Mouse (Mus musculus) spleen, postnatal 36 days (tissue): ENCODE results near the gene BC030867.

Experiments
- DNase-seq, 2 experiments: peaks; one replicate each; pipeline ENCODE4 v3.0.0; 2022; ENCODE audit warnings: low spot score in 2 of 2, mixed read lengths in 1 of 2

The BC030867 gene

DNA sequence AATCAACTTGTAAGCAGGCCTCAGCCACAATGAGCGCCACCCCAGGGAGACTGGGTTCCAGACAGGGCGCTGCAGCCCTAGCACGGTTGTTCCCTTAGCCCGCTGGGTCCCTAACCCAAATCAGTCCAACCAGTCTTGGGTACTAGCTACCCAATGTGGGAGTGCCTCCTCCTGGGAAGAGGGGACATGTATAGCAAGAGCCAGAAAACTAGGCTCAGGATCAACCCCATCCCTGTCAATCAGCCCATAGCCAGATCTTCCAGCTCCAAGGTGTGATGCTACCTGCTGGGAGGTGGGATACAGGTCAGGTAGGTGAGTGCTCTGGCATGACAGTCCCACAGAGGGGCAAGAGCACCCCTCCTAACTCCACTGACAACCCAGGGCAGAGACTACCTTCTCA is 41.5 kb downstream of the BC030867 start:
- no peak for DNase-seq

DNA sequence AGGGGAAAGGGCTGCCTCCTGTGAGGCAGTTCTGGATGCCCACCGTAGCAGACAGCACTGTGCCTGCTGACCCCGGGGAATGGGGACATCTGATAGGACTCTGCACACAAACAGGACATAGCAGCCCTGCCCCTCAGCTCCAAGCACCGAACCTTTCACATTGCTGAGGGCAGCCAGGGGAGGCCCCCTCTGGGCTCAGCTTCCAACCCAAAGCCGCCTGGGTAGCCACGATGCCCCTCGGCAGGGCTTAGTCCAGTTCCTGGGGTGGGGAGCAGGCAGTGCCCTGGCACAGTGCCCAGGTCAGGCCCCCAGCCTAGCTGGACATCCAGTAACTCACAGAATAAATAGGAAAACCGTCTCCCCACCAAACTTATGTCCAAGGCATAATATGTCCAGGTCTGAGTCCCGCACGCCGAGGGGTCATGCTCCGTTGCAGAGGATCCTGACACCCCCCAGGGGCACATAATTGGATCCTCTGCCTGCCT is 42.4 kb downstream of the BC030867 start:
- DNase-seq, result no peak

DNA sequence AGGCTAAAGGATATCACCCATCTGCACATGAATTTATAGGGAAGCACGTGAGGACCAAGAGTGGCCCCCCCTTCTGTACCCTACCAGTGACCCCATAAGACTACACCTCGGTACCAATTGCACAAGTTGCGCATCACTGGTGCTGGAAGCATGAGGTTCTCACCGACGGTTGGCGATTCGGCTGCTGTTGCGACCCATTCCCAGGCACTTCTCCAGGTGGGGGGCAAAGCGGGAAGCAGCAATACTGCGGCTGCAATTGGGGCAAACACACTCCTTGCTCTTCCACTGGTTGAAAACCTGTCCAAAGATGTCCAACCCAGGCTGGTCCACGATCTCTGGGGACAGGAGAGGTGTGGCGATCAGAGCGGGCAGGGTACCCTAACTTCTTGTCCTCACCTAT is 45.3 kb downstream of the BC030867 start:
- DNase-seq, result no peak

DNA sequence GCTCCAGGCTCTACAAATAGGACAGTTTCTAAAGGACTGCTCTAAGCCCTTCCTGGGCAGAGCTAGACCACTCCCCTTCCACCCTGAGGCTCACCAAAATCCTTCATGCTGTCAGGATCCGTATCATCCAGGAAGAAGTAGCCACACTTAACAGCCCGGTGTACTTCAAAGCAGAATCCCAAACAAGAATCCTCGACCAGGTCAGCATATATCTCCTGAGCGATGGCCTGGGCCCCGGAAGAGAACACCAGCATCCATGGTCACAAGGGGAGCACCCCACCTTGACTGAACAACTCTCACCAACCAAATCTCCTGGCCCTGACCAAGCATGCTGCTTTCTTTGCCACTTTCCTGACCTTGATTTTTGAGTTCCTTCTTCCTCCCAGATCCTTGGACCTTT is 45.7 kb downstream of the BC030867 start:
- DNase-seq, result no peak

DNA sequence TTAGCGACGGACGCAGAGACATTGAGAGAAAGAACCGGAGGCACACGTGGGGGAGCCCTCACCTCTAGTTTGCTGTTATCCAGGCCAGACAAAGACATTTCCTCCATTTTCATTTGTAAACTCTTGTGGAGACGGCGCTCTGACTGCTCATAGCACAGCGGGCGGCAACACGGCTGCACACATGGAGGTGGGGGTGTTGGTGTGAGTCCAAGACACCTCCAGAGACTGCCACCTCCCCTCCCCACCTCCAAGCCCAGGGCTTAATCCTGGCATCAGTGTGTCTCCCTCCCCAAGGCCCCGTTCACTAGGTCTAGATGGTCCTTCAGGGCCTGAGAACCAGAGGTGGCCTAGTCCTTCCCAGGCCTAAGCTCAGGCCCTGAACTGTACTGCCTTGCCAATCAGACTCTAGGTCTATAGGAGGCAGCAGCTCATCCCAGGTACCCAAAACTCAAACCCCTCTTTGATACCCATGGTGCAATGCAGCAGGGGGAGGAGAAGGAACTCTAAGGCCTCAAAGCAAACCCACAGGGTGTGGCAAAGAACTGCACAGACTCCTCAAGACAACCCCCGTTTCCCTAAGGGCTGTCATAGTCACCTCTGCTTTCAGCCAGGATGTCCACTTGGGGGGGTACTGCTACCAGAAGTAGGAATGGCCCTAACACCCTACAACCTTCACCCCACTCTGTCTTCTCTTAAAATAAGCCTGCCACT is 46.4 kb downstream of the BC030867 start:
- DNase-seq, result peak; percentile 77 to 83

DNA sequence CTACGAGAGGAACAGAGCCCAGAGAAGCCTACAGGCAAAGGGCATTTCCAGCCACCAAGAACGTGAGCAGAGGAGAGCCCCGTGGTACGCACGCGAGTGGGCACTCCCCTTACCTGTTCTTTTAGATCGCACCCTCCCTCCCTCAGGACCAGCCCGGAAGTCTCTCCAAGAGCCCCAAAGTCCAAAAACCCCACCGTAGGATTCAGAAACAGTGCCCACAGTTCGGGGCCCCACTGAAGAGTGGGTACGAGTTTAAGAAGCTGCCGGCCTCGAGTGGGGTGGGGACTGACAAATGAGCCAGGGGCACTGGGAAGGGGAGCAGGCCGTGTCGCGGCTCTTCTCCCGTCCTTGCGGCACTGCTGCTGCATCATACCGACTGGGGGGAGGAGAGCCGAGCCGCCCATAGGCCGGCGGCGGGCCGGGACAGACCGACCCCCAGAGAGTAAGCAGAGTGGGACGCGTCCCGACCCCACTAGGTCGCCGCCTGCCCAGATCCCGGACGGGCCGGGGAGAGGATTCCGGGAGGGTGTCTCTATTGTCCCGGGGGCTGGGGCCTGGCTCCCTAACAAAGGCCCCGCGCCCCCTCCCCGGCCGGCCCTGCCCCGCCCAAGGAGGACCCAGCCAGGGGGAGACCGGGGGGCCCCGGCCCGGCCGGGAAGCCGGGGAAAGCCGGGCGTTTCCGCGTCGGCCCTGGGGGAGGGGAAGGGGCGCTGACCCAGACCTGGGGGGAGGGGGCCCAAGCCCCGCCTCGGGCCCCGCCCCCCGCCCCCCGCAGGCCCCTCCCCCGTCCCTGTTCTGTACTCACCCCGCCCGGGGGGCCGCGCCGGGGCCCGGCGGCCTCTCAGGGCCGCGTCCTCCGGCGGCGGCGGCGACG is 47.2 kb downstream of the BC030867 start:
- peak; percentile 42 to 53 for DNase-seq

DNA sequence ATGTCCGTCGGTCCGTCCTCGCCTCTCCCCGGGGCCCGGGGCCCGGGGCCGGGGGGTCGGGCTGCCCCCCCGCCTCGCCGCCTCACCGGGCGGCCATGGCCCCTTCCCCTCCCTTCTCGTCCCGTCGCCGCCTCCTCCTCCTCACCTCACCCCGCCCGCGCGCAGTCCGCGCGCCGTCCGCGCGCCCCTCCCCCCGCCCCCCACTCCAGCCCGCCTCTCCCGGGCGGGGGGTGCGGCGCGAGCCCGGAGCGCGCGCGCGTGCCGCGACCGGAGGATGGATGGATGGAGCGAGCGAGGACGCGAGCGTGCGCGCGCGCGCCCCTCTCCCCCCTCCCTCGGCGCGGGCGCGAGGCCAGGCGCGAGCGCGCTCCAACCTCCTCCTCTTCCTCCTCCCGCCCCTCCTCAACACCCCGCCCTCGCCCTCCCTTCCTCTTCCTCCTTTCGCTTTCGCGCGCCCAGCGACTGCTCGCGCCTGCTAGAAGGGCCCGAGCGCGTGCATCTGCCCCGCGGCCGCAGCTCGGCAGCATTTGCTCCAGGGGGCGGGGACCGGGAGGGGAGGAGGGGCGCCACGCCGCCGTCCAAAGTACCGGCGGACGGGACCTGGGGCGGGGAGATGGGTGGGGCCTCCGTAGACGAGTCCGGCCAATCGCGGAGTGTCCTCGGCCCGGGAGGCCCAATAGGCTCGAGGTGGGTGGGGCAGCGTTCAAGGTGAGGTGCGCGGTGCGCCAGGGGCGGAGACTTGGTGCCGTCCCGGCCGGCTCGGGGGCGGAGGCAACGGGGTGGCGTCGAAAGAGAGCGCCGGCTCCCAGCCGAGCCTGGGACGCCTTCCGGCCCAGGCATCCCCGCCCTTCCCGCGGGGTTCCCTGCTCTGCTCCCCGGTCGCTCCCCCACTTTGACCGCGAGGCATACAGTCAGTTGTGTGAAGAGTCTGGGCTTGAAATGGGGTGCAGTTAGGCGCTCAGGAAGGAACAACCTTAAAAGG is 48.1 kb downstream of the BC030867 start, which contains the start of gene Atxn7l3:
Atxn7l3 (minus strand) TSS at position 141 of the 982 bp plus-strand sequence.
- DNase-seq, result peak; percentile 99 to 100

DNA sequence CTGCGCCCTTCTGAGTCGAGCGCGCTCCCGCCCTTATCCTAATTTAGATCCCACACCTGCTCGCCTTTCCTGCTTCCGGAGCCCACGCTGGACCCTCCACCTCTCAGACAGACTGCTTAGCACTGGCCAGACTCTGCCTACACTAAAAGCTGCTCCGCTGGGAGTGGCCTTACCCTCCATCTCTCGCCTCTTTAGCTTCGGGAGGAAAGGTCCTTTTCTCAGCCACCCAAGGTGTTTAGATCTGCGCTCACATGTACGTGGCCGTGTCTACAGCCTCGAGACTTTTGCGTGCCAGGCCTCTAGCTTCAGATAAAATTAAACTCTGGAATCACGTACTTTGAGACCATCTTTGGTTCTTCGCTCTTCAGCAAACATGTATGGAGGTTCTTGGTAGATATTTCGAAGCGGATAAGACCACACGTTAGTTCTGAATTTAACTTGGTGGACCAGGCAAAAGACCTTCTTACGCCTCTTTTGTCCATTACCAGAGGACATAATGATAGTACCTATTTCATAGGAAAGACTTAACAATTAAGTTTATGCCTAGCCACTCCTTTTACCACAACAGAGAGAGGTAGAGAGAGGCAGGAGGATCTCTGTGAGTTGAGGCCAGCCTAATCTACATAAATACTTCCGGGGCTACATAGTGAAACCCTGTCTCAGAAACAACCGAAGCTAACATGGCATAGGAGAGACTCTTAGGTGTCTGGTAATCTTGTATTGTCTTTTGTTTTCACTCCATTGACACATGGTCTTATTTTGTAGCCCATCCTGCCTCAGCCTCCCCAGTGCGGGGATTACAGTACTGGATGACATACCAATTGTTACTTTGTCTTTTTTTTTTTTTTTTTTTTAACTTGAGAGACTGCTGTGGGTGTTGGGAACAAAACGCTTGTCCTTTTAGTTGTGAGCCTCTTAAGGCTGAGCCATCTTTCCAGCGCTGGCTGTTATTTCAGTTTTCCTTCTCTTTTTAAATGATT is 49.2 kb downstream of the BC030867 start:
- no peak for DNase-seq

DNA sequence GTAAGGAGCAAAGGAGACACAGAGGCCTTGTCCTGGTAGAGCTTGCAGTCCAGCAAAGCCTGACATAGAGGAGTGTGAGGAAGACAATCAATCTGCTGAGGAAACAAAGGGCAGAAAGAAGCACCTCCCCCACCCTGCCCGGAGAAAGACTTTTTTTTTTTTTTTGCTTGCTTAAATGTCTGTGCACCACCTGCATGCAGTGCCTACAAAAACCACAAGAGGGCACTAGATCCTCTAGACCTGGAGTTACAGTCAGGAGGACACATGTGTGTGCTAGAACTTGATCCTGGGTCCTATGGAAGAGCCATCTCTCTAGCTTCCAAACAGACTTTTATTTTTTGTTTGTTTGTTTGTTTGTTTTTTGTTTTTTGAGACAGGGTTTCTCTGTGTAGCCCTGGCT is 51.2 kb downstream of the BC030867 start:
- DNase-seq, result peak; percentile 49 to 68

DNA sequence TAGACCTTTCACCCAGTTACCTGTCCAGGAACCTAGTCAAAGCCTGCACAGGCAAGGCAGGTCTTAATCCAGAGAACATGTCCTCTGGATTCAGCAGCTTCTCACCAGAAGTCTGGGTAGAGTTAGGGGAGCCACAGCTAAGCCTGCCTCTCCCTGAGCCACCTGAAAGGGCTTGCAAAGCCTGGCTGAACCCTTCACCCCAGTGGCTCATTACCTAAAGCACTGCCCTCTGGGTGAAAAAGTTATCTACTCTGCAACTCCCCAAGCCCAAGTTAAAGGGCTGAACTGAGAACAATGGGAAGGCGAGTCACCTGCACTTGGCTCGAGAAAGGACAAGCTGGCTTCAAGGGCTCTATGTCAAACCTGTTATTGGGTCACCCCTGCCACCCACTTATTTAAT is 55.5 kb downstream of the BC030867 start:
- DNase-seq, result no peak

DNA sequence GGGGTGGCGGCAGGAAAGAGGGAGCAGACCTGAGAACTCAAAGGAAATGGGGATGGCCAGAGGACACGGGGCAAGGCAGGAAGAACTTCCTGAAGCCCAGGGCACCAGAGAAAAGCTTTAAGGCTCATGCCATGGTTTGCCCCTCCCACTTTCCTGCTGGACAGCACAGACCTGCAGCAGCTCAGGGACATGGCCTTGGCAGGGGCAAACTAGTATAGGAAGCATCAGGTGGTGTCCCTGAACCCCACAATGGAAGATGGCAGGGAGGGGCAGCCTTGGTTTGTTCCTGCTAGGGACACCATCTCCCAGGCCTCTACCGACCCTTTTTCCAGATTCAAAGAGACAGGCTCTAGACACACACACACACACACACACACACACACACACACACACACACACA is 56.7 kb downstream of the BC030867 start:
- no peak for DNase-seq

DNA sequence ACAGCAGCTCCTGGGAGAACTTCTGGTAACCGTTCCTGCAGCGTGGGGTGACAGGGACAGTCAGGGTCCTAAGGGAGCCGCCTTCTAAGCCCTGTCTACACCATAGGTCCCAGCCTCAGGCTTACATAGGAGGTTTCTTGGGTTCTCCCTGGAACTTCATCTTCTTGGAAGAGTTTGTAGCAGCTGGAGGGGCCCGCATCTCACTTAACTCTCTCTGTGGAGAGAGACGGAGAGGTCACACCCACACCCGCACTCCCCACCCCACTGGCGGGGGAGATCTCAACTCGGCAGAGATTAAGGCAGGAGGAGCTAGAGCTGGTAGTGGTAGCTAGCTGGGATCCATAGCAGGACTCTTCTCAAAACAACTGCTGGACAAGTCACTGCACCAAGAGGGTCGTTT is 59.4 kb downstream of the BC030867 start:
- no peak for DNase-seq

DNA sequence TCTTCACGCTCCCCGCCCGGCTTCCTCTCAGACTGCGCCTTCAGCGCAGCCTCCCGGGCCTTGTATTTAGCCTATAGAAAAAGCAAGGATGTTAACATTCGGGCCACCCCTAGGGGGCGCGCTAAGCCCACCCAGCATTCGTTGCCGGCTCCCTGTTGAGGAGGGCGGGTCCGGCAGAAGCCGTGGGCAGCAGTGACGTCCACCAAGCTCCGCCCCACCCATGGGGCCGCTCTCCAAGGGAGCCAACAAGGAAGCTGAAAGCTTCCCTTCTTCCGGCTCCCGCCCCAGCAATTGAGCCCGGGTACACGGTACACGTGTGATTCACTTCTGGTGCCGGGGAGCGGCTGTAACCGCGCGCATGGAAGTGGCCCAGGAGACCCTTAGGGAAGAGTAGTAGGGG is 60.3 kb downstream of the BC030867 start:
- DNase-seq, result peak; percentile 95 to 96

DNA sequence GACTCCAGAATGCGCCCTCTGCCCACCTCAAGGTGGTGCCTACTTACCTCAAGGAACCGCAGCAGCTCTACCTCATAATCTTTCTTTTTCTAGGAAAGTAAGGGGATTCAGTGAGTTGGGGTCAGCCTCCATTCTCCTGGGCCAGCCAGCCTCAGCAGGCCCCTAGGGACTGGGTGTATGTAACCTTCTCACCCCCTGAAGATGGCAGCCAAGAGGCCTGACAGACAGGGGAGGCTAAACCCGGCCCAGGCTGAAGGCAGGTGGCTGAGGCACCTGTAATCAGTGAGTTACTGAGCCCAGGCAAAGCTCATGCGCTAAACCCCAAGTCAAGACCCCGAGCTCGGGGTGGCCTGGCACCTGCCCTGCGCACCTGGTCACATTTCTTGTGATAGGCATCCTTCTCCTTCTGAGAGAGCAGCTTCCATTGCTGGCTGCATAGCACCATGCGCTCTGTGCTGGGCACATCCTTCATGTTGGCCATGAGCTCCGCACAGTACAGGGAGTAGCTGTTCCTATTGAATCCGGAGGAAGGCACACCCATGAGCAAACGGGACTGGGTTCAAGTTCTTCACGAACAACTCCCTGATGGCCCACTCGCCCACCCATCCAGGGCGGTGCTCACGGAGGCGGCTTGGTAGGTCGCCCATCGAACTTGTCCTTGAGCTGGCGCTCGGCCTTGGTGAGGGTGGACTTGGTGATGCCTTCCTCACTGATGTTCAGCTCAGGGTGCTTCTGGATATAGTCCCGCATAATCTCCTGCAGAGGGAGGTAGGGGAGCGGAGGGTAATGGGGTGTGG is 61.3 kb downstream of the BC030867 start:
- DNase-seq, result no peak

DNA sequence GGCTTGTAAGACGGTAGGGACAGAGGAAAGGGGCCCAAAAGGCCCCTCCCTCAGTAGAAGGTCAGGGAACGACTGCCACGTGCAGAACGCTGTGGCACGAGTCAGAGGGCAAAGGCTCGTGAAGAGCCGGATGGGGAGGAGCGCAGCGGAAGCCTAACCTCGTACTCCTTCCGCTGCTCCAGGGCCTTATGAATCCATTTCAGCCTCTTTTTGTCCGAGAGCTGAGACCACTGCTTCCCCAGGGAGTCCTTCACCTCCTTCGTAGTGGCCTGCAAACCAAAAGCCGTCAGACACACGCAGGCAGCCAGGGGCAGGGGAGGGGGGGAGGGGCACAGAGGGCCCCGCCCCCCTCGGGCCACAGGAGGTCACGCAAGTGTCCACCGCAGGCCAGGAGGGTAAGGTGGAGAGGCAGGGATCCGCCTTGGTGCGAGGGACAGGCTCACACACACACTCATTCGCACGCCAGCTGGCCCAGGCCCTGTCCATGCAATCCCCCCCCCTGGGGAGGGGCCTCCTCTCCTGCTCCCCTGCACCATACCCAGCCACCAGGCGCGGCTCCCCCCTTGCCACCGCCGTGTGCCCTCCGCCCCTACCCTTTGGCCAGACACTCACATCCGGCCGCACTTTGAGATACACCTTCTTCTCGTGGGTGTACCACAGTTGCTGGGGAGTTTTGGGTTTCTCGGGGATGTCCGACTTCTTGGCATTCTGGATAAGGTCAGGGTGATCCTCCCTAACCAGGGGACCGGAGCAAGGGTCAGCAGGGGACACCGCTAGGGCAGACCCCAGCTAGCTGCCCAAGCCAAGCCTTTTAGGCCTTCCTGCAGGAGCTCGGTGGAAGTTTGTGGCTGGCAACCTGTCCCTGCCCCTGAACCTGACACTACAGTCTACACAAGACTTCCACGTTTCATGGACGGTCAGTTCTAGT is 62.4 kb downstream of the BC030867 start:
- no peak for DNase-seq

DNA sequence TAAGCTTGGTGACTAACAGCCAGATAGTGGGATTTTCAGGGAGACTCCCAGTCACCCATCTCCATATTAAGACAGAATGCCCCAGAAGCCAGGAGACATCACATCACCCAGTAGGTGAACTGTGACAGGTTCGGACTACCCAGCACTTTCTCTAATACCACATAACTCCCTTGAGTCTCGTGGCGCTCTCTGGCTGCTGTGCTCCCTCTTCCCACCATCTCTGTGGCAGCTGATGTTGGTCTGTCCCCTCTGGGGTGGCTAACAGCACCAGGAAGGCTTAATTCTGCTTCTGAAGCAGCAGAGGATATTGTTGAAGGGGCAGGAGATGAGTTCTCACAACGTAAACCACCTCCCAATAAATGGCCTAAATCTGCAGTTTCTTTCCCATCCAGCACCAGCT is 63.3 kb downstream of the BC030867 start:
- no peak for DNase-seq

DNA sequence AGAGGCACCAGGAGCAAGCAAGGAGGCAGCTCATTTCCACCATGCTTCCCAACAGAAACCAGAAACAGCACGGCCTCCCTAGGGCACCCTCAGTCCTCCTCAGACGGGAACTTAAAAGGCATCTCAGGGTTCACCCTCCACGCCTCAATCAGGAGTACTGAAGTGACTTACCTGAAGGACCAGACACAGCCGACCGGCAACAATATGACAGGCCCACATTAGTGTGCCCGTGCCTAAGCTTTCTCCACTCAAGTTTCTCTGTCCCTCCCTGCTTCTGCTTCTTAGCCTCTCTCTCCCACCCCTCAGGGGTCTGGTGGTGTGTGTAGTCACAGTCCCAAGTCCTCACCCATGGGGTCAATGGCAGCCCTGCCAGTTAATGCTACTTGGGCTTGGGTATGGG is 63.9 kb downstream of the BC030867 start:
- no peak for DNase-seq

DNA sequence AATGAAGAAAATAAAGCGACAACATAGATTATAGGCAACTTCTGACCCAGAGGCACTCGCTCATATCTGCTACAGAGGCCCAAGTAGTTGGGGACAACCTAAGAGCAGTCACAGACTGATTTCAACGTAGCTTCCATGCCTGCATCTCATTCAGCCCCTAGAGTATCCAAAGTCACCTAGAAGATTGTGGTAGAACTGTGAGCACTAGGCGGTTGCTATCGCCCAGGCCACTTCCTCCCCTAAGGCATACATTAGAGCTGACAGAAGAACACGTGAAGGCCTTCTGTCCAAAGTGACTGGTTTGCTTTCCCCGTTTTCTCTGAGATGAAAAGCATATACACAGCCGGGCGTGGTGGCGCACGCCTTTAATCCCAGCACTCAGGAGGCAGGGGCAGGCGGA is 65.6 kb downstream of the BC030867 start:
- DNase-seq, result no peak
